8 mouse cellular contexts compared by ENCODE assay signal in the genomic region with DNA sequence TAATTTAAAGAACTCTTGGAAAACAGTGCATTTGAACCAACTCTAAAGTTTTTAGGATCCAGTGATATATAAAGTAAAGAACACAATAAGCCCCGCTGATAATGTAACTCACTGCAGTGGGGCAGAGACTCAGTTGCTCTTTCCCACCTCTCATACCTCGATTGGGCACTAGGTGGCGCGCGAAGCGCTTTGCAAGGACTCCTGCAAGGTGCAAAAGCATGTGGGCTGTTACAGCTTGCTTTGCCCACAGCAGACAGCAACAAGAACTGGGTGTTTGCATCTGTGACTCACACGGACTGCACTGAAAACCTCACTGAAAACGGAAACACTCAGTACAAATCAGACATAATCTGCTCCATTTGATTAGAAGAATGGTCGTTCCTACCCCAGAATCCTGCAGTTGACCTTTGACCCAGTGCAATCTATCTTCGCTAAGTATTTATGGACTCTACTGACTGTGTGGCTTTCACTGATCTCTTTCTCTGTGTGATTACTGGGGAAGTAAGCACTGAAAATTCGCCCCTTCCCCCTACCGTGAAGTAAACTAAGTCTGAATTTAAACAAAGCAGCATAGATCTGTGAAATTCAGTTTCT.
A peak's percentile ranks its signal among the peaks of the same experiment; 100 is the strongest.
DNase-seq lines count a peak whose midpoint lies in the region; ATAC-seq and TF ChIP-seq lines count a peak whose summit lies in the region.

No protein-coding gene starts in this region.

- DNase-seq in WW6 (ENCODE audit: low read depth, low spot score) = peak; percentile 53
- DNase-seq in cerebellum, adult 9-11 months = peak; percentile 82
- DNase-seq in frontal cortex, postnatal 14 days (ENCODE audit: low spot score in 2 of 2) = peak; percentile 85 to 96
- DNase-seq in left cerebral cortex, postnatal 10 days (ENCODE audit: extremely low spot score in 1 of 2, low spot score in 2 of 2) = peak; percentile 91
- peak in 1 of 2 experiments; percentile 53 for DNase-seq in spleen, adult 2 months (ENCODE audit: low read depth in 1 of 2, low spot score in 2 of 2)

- H3K4me1 ChIP-seq in intestine, embryonic 15.5 days (replicated peaks) = 0 out of 2 replicates have a peak, but pooled peaks cover 3% of the 10 kb centered on the region
- peaks cover 4% of the 10 kb centered on the region; the same call in 1 of the 2 replicates for H3K4me1 ChIP-seq in midbrain, embryonic 12.5 days
- H3K4me1 ChIP-seq in spleen, adult 2 months (ENCODE audit: control insufficient read depth, insufficient read depth, insufficient read length) = no peaks in the 10 kb centered on the region

- intact Hi-C loops in left cerebral cortex, postnatal 10 days (cut with DNase I) = loop anchor here (5.0 to 10.0 kb wide), 2 partner anchors 351 to 704 kb away; no protein-coding TSS in a partner anchor

- TF ChIP-seq POLR2A in spleen, adult 2 months (IDR thresholded peaks at IDR 0.05; ENCODE audit: low read depth, low read length) = no peak

- H3K4me2 ChIP-seq in intestine, embryonic 15.5 days (replicated peaks) = peak overlapping the region; percentile 42
- 0 out of 2 replicates have a peak overlapping the region, but pooled peaks have one; percentile 15 for H3K4me2 ChIP-seq in midbrain, embryonic 12.5 days (replicated peaks)

- H3K27ac ChIP-seq in intestine, embryonic 15.5 days = no peak overlapping the region
- H3K27ac ChIP-seq in midbrain, embryonic 12.5 days (replicated peaks) = no peak overlapping the region
- H3K27ac ChIP-seq in spleen, adult 2 months (ENCODE audit: insufficient read depth, low read length) = no peak overlapping the region

- 4% methylated on average over 12 of the region's 12 CpGs for WGBS in intestine, embryonic 15.5 days
- 7% methylated on average over 12 of the region's 12 CpGs for WGBS in midbrain, embryonic 12.5 days
- WGBS in spleen, adult 2 months = 12% methylated on average over 12 of the region's 12 CpGs

- H3K27me3 ChIP-seq in intestine, embryonic 15.5 days (replicated peaks) = no peaks in the 10 kb centered on the region
- H3K27me3 ChIP-seq in midbrain, embryonic 12.5 days = no peaks in the 10 kb centered on the region
- no peaks in the 10 kb centered on the region for H3K27me3 ChIP-seq in spleen, adult 2 months (ENCODE audit: control insufficient read depth, insufficient read depth, low read length)

- no peak overlapping the region for H3K4me3 ChIP-seq in intestine, embryonic 15.5 days (replicated peaks)
- H3K4me3 ChIP-seq in midbrain, embryonic 12.5 days = no peak overlapping the region
- H3K4me3 ChIP-seq in spleen, adult 2 months (ENCODE audit: extremely low read depth, insufficient read depth, insufficient read length) = no peak overlapping the region

- H3K36me3 ChIP-seq in intestine, embryonic 15.5 days = no peaks in the 10 kb centered on the region
- H3K36me3 ChIP-seq in midbrain, embryonic 12.5 days = no peaks in the 10 kb centered on the region
- no peaks in the 10 kb centered on the region for H3K36me3 ChIP-seq in spleen, adult 2 months (ENCODE audit: control insufficient read depth, insufficient read depth, low read length)

- peak; percentile 90 for ATAC-seq in intestine, embryonic 15.5 days
- peak; percentile 87 for ATAC-seq in midbrain, embryonic 12.5 days (ENCODE audit: low FRiP score, low read depth)
- ATAC-seq in erythroblast, adult 5-6 weeks (replicated peaks; ENCODE audit: low FRiP score, poor library complexity, severe bottlenecking) = no peak

- H3K9me3 ChIP-seq in intestine, embryonic 15.5 days = no peaks in the 10 kb centered on the region
- no peaks in the 10 kb centered on the region for H3K9me3 ChIP-seq in midbrain, embryonic 12.5 days

- no peak overlapping the region for H3K9ac ChIP-seq in intestine, embryonic 15.5 days
- H3K9ac ChIP-seq in midbrain, embryonic 12.5 days (replicated peaks) = no peak overlapping the region

- peak; percentile 67 for TF ChIP-seq CTCF in spleen, adult 2 months (IDR thresholded peaks at IDR 0.05; ENCODE audit: extremely low read depth, insufficient read depth, insufficient read length, insufficient replicate concordance)
